Comparison of ENCODE assay signal across 10 mouse cellular contexts in the genomic region with DNA sequence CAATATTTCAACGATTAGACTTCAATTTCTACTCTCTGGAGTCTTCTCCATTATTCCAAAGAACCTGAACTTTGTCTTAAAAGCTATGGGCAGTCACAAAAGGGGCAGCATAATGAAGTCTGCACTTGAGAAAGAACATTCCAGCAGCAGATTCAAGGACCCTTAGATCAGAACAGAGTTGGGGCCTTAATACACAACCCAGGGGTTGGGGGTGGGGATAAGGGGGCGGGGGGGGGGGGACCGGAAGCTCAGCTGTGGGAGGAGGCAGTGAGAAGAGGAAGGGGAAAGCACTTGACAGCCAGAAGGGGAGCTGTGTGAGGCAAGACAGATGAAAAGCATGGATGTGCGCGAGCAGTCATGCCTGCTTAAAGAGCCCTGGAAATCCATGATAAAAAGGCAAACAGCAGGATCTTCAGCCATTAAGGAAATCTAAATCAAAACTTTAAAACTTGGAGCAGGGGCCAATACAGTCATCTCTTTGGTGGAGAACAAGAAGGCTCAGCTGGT.
"Had no signal": no experiment of that assay in that cellular context is flagged by ENCODE, and none has a peak within 500 bp of the region (broad histone marks: within the 10 kb centered on the region; RNA-seq: fewer than 3 reads in every experiment).

No protein-coding gene starts in this region.

- H3K4me3 ChIP-seq: limb, embryonic 15.5 days; liver, embryonic 12.5 days; midbrain, embryonic 13.5 days; stomach, embryonic 15.5 days had no signal

- H3K9me3 ChIP-seq: limb, embryonic 15.5 days; liver, embryonic 12.5 days; midbrain, embryonic 13.5 days; stomach, embryonic 15.5 days had no signal

- ATAC-seq: intestine, postnatal 0 days; liver, embryonic 12.5 days; midbrain, embryonic 13.5 days had no signal

- H3K27ac ChIP-seq: limb, embryonic 15.5 days; liver, embryonic 12.5 days; midbrain, embryonic 13.5 days; stomach, embryonic 15.5 days had no signal

- H3K36me3 ChIP-seq: limb, embryonic 15.5 days; liver, embryonic 12.5 days; midbrain, embryonic 13.5 days; stomach, embryonic 15.5 days had no signal

- DNase-seq: kidney, adult 8-10 months; kidney, postnatal 25 days; layer of hippocampus, postnatal 36 days; lung, postnatal 14 days; right cerebral cortex, postnatal 14 days had no signal

- H3K4me1 ChIP-seq: limb, embryonic 15.5 days; liver, embryonic 12.5 days; midbrain, embryonic 13.5 days; stomach, embryonic 15.5 days had no signal

- H3K27me3 ChIP-seq: limb, embryonic 15.5 days; liver, embryonic 12.5 days; midbrain, embryonic 13.5 days; stomach, embryonic 15.5 days had no signal
